Mouse (Mus musculus) ES-E14 (cell line): ENCODE results near the gene Hnrnph1. TPM values are rescaled to one million over a fixed set of nuclear protein-coding genes. Genes with fewer than 3 reads are reported as not detected.

Experiments
- DNase-seq: peaks from one replicate; pipeline ENCODE4 v3.0.0-alpha.2; 2013; ENCODE audit warnings: low read depth, low spot score
- H3K27ac ChIP-seq: 2 replicates; pipeline ENCODE4 v1.5.1; 2012; ENCODE audit warnings: low read depth, mild to moderate bottlenecking, low read length, moderate library complexity, mixed read lengths; ENCODE audit not compliant: poor library complexity, insufficient read depth, severe bottlenecking
- H3K36me3 ChIP-seq: 2 replicates; pipeline ENCODE4 v1.6.1; 2012; ENCODE audit warnings: mild to moderate bottlenecking, low read length, moderate library complexity, mixed read lengths; ENCODE audit not compliant: control insufficient read depth, poor library complexity, insufficient read depth, severe bottlenecking
- H3K4me1 ChIP-seq, 2 experiments: fragments of 150-350 bp in 1 of 2; sonication (generic) in 1 of 2; 2 replicates each; pipeline ENCODE4 v1.6.1; 2012; ENCODE audit warnings: low read length in 2 of 2, mild to moderate bottlenecking in 1 of 2, mixed read lengths in 1 of 2; ENCODE audit not compliant: control insufficient read depth in 2 of 2, insufficient read depth in 2 of 2, poor library complexity in 1 of 2
- H3K4me3 ChIP-seq, 2 experiments: fragments of 150-350 bp in 1 of 2; sonication (generic) in 1 of 2; 2 replicates each; pipeline ENCODE4 v1.5.1; 2012; ENCODE audit warnings: low read length in 2 of 2, low read depth in 1 of 2, mild to moderate bottlenecking in 1 of 2, mixed read lengths in 1 of 2; ENCODE audit not compliant: insufficient read depth in 1 of 2, poor library complexity in 1 of 2, severe bottlenecking in 1 of 2
- H3K9ac ChIP-seq: 2 replicates; pipeline ENCODE4 v1.6.1; 2012; ENCODE audit warnings: low read depth, mild to moderate bottlenecking, low read length, mixed read lengths; ENCODE audit not compliant: poor library complexity, insufficient read depth, severe bottlenecking
- H3K9me3 ChIP-seq: fragments of 150-350 bp; sonication (generic); 2 replicates; pipeline ENCODE4 v1.6.1; 2012; ENCODE audit warnings: low read depth, mild to moderate bottlenecking, low read length; ENCODE audit not compliant: control insufficient read depth, insufficient read depth
- CHD2 ChIP-seq: IDR thresholded peaks from 2 replicates; pipeline ENCODE4 v1.6.1; 2014; ENCODE audit warnings: mild to moderate bottlenecking, low read depth, low read length, inconsistent platforms
- HCFC1 ChIP-seq: IDR thresholded peaks from 2 replicates; pipeline ENCODE4 v1.6.1; 2012; ENCODE audit warnings: low read length, inconsistent platforms, borderline replicate concordance; ENCODE audit not compliant: insufficient read depth
- MAFK ChIP-seq: IDR thresholded peaks from 2 replicates; pipeline ENCODE4 v1.6.1; 2014; ENCODE audit warnings: mild to moderate bottlenecking, low read depth, low read length, inconsistent platforms; ENCODE audit not compliant: insufficient read depth
- ZC3H11A ChIP-seq: IDR thresholded peaks from 2 replicates; pipeline ENCODE4 v1.6.1; 2012; ENCODE audit warnings: low read depth, mild to moderate bottlenecking, inconsistent platforms, low read length, borderline replicate concordance
- ZNF384 ChIP-seq: IDR thresholded peaks from 2 replicates; pipeline ENCODE4 v1.6.1; 2012; ENCODE audit warnings: low read depth, low read length, inconsistent platforms
- in situ Hi-C, 2 experiments: fragments of 600-800 bp; cut with MboI; formaldehyde crosslinking; loops; one replicate each; pipeline ENCODE4 v1.15.1; 2025; ENCODE audit warnings: low sequenced_read_pairs in 2 of 2, inconsistent platforms in 1 of 2; ENCODE audit not compliant: unreplicated experiment in 2 of 2
- total RNA-seq: library from RNA; depleted of rRNA; stranded (reverse); fragments of 300-350 nt; gene quantifications from 2 replicates; pipeline ENCODE4 v1.2.3, GENCODE M21; 2012

Gene Hnrnph1
- total RNA-seq, 1 experiment: 401 TPM

DNA sequence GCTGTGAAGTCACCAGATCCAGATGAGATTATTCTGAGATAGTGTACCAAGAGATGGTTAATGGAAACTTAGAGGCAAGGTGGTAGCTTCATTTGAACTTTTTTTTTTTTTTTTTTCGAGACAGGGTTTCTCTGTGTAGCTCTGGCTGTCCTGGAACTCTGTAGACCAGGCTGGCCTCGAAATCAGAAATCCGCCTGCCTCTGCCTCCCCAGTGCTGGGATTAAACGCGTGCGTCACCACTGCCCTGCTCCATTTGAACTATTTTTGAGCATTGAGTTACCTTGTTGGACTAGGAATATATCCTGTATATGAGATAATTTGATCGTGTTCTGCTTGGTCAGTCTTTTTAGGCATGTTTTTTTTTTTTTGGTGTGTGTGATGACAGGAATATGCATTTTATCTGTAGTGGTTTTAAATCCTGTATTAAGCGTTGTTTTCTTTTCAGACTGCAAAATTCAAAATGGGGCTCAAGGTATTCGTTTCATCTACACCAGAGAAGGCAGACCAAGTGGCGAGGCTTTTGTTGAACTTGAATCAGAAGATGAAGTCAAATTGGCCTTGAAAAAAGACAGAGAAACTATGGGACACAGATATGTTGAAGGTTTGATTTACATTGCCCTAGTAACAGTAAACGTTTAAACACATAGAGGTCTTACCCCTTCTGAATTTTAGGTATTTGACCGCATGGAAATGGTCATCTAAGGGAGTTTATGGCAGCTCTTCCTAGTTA is 2.4 kb downstream of the Hnrnph1 start:
- peak overlapping the region; percentile 97; the same call in 1 of the 2 replicates for H3K9ac ChIP-seq
- no peaks in the 10 kb centered on the region for H3K9me3 ChIP-seq
- TF ChIP-seq MAFK (no peak), CHD2 (no peak), HCFC1 (no peak), ZNF384 (no peak), ZC3H11A (no peak)
- peak overlapping the region; percentile 76 to 96 for H3K4me3 ChIP-seq
- H3K4me1 ChIP-seq: peaks cover 0 to 7% of the 10 kb centered on the region in 2 experiments; a peak in 3 of 4 replicates
- in situ Hi-C loops: no loop called here
- peaks cover 25% of the 10 kb centered on the region for H3K36me3 ChIP-seq
- no peak for DNase-seq
- no peak overlapping the region for H3K27ac ChIP-seq

DNA sequence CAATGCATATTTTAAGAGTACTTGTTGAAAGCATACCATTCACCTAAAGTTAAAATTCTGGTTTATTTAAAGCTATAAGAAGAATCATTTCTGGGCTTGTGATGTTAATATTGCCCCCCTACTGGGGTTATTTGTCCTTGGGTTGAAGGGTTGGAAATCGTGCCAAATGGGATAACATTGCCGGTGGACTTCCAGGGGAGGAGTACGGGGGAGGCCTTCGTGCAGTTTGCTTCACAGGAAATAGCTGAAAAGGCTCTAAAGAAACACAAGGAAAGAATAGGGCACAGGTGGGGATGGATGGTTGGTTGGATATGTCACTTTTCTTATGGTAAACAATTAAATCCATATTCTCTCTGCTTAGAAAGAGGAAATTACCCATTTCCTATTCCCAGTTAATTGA is 4.5 kb downstream of the Hnrnph1 start:
- no peak for DNase-seq
- H3K9me3 ChIP-seq: no peaks in the 10 kb centered on the region
- H3K27ac ChIP-seq: no peak overlapping the region
- H3K4me3 ChIP-seq: peak overlapping the region in 1 of 2 experiments; percentile 33; a peak in 2 of 4 replicates
- no peak overlapping the region for H3K9ac ChIP-seq
- peaks cover 0 to 7% of the 10 kb centered on the region in 2 experiments; a peak in 3 of 4 replicates for H3K4me1 ChIP-seq
- in situ Hi-C loops: no loop called here
- peaks cover 31% of the 10 kb centered on the region for H3K36me3 ChIP-seq
- TF ChIP-seq ZNF384 (no peak), CHD2 (no peak), HCFC1 (no peak), MAFK (no peak), ZC3H11A (no peak)

DNA sequence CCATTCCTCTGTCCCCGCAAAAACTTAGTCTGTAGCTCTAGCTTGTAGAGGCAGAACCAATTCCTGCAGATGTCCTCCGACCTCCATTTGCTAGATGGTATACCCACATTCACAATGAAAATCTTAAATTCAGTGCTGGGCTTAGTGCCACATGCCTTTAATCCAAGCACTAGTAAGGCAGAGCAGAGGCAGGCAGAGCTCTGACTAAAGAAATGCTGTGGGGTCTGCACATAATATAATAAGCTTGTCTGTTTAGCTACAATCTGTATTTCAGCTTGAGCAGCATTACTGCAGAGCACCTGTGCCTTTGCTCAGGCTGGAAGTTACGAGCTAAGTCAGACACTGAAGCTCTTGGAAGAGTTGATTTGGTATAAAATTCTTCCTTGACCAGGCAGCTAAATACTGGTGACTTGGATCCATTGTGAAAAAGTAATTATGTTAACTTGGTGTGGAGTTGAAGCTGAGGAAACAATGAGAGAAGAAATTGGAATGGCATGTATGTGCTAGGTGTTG is 10.4 kb downstream of the Hnrnph1 start:
- Histone ChIP-seq H3K36me3 (peaks cover 22% of the 10 kb centered on the region), H3K27ac (no peak overlapping the region), H3K9me3 (no peaks in the 10 kb centered on the region), H3K4me1 (peaks cover 12 to 18% of the 10 kb centered on the region in 2 experiments; a peak in 3 of 4 replicates), H3K4me3 (no peak overlapping the region), H3K9ac (no peak overlapping the region)
- in situ Hi-C loops: loop anchor here in 1 of 2 experiments (5.0 kb wide), 1 partner anchor 85 kb away; no protein-coding TSS in a partner anchor
- DNase-seq: no peak
- TF ChIP-seq HCFC1 (no peak), ZC3H11A (no peak), MAFK (no peak), CHD2 (no peak; the same call in 1 of the 2 replicates), ZNF384 (no peak)

DNA sequence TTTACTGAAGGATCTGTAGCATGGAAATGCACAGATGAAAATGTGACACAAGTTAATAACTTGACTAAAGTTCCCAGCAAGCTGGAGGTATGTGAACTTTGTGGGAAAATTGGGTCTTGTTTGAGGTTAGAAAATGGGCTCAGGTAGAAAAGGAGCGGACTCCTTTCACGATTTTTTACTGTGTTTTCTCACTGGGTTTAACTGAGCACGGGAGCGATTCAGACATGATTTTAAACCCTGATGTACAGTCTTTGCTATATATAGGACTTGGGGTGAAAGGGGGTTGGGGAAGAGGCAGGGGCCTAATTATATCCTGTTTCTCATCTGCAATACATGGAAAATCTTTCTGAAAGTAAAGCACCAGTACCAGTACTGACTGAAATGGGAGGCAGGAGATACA is 10.9 kb downstream of the Hnrnph1 start:
- Histone ChIP-seq H3K27ac (no peak overlapping the region), H3K4me3 (no peak overlapping the region), H3K9ac (no peak overlapping the region), H3K4me1 (peaks cover 12 to 18% of the 10 kb centered on the region in 2 experiments; a peak in 3 of 4 replicates), H3K9me3 (no peaks in the 10 kb centered on the region), H3K36me3 (peaks cover 18% of the 10 kb centered on the region)
- in situ Hi-C loops: loop anchor here in 1 of 2 experiments (5.0 kb wide), 1 partner anchor 85 kb away; no protein-coding TSS in a partner anchor
- DNase-seq: no peak
- TF ChIP-seq ZNF384: no peak
- no peak for TF ChIP-seq ZC3H11A
- no peak for TF ChIP-seq CHD2
- no peak for TF ChIP-seq MAFK
- no peak for TF ChIP-seq HCFC1
